Mouse (Mus musculus): Measurements from ENCODE around the gene Spint2.

Gene Spint2

GRCm38 (mm10) chr7:29279924-29280323 lies 1.8 kb downstream of the Spint2 start:
- DNase-seq (ENCODE audit: low spot score), result no peak

GRCm38 (mm10) chr7:29279261-29279660 lies 2.5 kb downstream of the Spint2 start:
- no peak for DNase-seq (ENCODE audit: low spot score)

GRCm38 (mm10) chr7:29277510-29277909 lies 4.2 kb downstream of the Spint2 start:
- no peak for DNase-seq (ENCODE audit: low spot score)

- no peak for DNase-seq (ENCODE audit: low spot score)
Observed at GRCm38 (mm10) chr7:29276715-29277114, 5.0 kb downstream of the Spint2 start.

DNA sequence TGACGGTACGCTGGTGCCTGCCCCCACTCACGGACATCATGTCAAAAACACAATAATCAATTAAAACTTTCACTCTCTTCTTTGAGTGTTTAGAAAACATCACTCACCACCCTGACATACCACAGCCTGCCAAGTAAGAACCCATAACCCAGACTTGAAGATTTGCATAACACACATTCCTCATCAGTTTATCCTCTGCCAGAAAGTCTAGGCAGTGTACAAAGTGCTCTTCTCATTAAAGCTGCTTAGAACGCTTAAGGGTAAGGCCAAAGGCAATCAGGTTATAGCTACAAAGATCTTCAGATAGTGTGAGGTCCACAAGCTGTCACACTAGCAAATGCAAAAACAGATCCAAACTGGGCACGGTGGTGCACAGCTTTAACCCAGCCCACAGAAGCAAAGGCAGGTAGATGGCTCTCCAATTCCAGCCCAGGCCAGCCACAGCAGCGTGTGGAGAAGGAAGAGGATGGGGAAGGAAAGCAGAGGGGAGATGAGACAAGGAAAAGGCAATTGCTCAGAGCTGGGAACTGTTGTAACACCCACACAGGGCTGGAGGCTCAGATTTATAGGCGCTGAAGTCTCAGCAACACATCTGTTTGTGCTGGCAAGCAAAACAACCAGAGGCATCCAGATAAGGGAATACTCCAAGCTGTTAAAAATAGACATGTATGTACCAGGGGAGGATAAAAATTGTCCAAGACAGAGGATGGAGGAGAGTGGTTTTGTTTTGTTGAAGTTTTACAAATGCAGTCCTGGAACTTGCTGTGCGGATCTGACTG lies 9.8 kb downstream of the Spint2 start:
- no peak for DNase-seq (ENCODE audit: low spot score)

- DNase-seq (ENCODE audit: low spot score), result no peak
Observed at GRCm38 (mm10) chr7:29270445-29270844, 11.3 kb downstream of the Spint2 start.

GRCm38 (mm10) chr7:29266931-29267330 lies 14.8 kb downstream of the Spint2 start:
- no peak for DNase-seq (ENCODE audit: low spot score)

- no peak for DNase-seq (ENCODE audit: low spot score)
Observed at GRCm38 (mm10) chr7:29265636-29266035, 16.1 kb downstream of the Spint2 start.

- DNase-seq (ENCODE audit: low spot score), result no peak
Observed at GRCm38 (mm10) chr7:29263831-29264230, 17.9 kb downstream of the Spint2 start.

DNA sequence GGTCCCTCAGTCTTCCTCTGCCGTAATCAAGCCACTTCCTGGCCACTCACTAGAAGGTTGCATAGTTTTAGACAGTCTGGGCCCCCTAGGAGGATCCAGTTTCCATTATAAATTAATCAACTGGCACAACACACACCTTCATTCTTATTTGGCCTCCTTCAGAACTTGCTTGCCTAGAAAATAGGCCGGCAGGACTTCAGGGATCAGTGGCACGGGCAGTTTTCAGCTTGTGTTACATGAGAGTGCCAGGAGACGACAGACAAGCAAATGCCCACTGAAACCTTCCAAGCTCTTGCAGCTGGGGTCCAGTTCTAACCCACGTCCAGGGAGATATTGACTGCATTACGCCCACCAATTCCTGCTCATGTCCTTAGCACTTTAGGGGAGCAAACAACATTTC lies 19.6 kb downstream of the Spint2 start:
- DNase-seq (ENCODE audit: low spot score), result no peak

DNA sequence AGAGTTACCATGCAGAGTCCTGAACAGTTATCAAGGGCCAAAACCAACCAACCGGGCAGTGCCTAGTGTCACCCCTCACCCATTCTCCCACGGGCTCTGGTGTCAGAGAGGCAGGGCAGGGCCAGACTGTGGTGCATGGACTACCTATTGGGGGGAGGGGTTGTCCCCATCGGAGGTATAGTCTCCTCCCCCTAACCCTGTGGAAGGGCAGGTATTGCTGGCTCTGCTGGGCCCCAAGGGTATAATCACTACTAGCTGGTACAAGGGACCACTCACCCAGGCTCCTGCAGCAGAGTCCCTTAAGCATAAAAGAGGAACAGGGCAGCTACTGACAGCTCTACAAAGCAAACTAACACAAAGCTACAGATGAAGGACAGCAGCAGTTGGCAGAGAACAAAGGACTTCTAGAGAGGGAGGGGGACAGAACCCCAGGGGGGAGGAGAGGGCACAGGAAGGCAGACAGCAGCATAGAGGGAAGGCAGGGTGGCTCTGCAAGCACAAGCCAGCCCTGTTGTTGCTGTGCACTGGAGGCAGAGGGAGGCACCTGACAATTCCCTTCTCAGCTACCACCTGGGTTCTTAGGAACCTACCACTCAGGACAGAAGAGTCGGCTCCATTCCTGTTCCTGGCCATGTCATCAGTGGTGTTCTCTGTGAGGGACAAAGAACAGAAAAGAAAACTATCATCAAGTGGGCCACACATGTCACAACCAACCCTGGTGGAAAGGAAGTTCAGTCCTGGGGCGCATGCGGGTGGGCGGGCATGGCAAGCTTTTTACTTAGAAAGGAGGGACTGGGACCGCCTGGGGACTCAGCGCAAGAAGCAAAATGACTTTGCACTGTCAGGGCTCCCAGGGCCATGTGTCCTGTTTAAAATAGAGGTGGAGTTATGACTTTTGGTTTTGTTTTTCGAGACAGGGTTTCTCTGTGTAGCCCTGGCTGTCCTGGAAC lies 21.7 kb downstream of the Spint2 start:
- DNase-seq (ENCODE audit: low spot score), result no peak

DNA sequence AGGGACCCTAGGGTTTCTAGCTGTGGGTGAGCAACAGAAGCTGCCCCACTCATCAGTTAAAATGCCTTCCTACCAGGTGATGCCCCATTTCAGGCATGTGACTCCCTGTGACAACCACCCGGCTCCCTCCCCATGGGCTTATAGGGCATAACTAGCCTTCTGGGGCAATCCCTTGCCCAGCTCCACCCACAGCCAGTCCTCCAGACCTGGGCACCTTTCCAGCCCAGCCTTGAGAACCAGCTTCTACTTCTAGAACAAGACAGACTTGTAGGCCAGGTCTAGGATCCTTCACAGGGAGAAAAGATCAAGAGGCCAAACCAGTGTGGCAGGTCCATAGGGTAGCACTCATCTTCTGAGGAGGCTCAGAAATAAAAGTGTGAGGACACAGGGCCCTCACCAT lies 24.3 kb downstream of the Spint2 start:
- DNase-seq (ENCODE audit: low spot score), result no peak

GRCm38 (mm10) chr7:29255875-29256274 lies 25.8 kb downstream of the Spint2 start:
- no peak for DNase-seq (ENCODE audit: low spot score)

- DNase-seq (ENCODE audit: low spot score), result no peak
Observed at GRCm38 (mm10) chr7:29253842-29254241, 27.9 kb downstream of the Spint2 start.

DNA sequence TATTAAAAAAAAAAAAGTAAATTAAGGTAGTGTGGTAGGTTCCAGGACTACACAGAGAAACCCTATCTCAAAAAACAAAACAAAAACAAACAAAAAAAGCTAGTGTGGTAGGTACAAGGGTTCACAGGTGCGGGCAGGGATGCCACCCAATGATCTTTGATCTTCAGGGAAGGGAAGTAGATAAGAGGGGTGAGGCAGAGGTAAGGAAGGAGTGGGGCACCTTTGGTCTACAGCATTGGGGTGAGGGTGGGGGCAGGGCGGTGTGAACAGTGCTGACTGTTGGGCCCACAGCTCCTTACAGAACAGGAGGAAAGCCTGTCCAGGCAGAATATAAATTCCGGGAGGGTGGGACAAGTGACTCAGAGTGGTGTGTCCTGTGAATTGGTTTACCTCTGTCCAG lies 30.5 kb downstream of the Spint2 start:
- DNase-seq (ENCODE audit: low spot score), result no peak

DNA sequence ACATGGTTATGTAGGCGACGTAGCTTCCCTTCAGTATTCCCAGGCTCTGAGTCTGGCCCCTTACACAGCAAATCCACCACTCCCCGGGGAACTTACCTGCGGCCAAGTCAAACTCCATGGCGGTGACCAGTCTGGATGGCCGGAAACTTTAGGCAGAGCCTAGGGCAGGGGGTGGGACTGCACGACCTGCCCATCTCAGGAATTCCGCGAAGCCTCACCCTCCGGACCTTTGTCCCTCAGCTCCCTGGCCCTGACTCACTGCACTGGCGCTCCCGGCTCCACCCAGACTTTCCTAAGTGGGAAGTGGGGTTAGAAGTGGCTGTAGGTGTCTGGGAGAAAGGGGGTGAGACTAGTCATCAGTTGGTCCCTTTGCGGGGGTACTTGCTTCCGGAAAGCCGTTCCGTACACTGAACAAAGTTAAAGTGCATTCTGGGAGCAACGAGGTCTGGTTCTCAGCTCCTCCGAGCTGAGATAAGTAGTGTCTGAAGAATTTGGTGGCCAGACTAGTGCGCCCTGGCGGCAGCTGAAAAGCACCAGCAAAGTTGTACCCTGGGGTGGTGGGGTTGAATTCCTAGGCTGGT lies 33.4 kb downstream of the Spint2 start, which contains the start of gene 2200002D01Rik:
TSS of gene 2200002D01Rik (minus strand) at position 206 of the 581 bp plus-strand sequence.
- no peak for DNase-seq (ENCODE audit: low spot score)

GRCm38 (mm10) chr7:29247706-29248105 lies 34.0 kb downstream of the Spint2 start:
- DNase-seq (ENCODE audit: low spot score), result no peak

- DNase-seq (ENCODE audit: low spot score), result peak; percentile 81
Observed at GRCm38 (mm10) chr7:29247314-29247700, 34.4 kb downstream of the Spint2 start.

DNA sequence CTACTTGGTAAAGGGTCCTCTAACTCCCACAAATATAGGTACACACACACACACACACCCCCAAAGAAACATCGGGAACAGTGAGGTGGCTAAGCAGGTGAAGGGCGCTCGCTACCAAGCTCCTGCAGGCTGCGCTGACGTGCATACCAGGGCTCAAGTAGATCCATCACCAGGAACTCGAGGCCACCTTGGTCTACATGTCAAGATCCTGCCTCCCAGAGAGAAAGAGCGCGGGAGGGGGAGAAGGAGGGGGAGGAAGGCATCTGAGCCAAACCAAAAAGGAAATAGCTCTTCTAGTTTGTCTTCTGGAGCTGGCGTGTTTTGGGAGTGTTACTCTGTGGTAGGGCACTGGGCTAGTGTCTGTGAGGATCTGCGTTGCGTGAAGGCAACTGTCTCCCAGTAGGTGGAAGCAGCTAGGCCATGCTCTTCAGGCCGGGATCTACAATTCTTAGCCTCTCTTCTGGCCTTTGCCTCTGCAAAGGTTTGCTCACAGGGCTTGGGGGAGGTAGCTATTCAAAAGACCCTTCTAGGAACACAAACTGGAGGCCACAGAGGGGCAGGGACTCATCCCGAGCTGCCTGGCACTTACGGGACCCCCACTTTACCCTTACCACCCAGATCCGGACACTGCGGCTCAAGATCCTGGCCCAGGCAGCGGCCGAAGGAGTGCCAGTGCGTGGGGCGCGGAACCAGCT lies 34.9 kb downstream of the Spint2 start:
- no peak for DNase-seq (ENCODE audit: low spot score)

- no peak for DNase-seq (ENCODE audit: low spot score)
Observed at GRCm38 (mm10) chr7:29246015-29246414, 35.7 kb downstream of the Spint2 start.

GRCm38 (mm10) chr7:29244732-29245416 lies 36.8 kb downstream of the Spint2 start:
- no peak for DNase-seq (ENCODE audit: low spot score)

Data from layer of hippocampus, adult 11-12 months (tissue).